Mouse (Mus musculus): ENCODE results near the gene Olfr1434. TPM values are rescaled to one million over a fixed set of nuclear protein-coding genes. Genes with fewer than 3 reads are reported as not detected.

Olfr1434 gene
- polyA plus RNA-seq (2017; shearing (Covaris generic)), result not detected

GRCm38 (mm10) chr19:12279554-12279953, at the start of gene Olfr1434:
Gene Olfr1434, plus strand, starts transcription at chr19:12279854.

GRCm38 (mm10) chr19:12232496-12232895, 47.2 kb upstream of the Olfr1434 start, which contains the start of gene Olfr1432:
Gene Olfr1432, minus strand, starts transcription at chr19:12232596.

GRCm38 (mm10) chr19:12241559-12241958, 38.1 kb upstream of the Olfr1434 start, which contains the start of gene Olfr262:
Gene Olfr262, minus strand, starts transcription at chr19:12241659.

GRCm38 (mm10) chr19:12260732-12261131, 18.9 kb upstream of the Olfr1434 start, which contains the start of gene Olfr235:
Gene Olfr235, plus strand, starts transcription at chr19:12261032.

GRCm38 (mm10) chr19:12299030-12299429, 19.4 kb downstream of the Olfr1434 start, which contains the start of gene Olfr1436:
Gene Olfr1436, minus strand, starts transcription at chr19:12299130.

GRCm38 (mm10) chr19:12325001-12325400, 45.3 kb downstream of the Olfr1434 start, which contains the start of gene Olfr1437:
Gene Olfr1437, minus strand, starts transcription at chr19:12325101.

Other genes starting within 250 kb of the Olfr1434 start
- gene Olfr1423, start 238.5 kb upstream of the Olfr1434 start, polyA plus RNA-seq (2017; shearing (Covaris generic)), result not detected
- not detected for gene Olfr1424, start 217.2 kb upstream of the Olfr1434 start, polyA plus RNA-seq (2017; shearing (Covaris generic))
- not detected for gene Olfr1425, start 202.1 kb upstream of the Olfr1434 start, polyA plus RNA-seq (2017; shearing (Covaris generic))
- not detected for gene Olfr1426, start 187.8 kb upstream of the Olfr1434 start, polyA plus RNA-seq (2017; shearing (Covaris generic))
- gene Olfr1427, start 176.5 kb upstream of the Olfr1434 start, polyA plus RNA-seq (2017; shearing (Covaris generic)), result not detected
- gene Olfr1428, start 164.0 kb upstream of the Olfr1434 start, polyA plus RNA-seq (2017; shearing (Covaris generic)), result not detected
- not detected for gene Olfr76, start 156.7 kb upstream of the Olfr1434 start, polyA plus RNA-seq (2017; shearing (Covaris generic))
- gene Olfr1555-ps1, start 109.7 kb upstream of the Olfr1434 start, polyA plus RNA-seq (2017; shearing (Covaris generic)), result 0.10 TPM
- gene Olfr1431, start 79.2 kb upstream of the Olfr1434 start, polyA plus RNA-seq (2017; shearing (Covaris generic)), result not detected
- not detected for gene Olfr1432, start 47.3 kb upstream of the Olfr1434 start, polyA plus RNA-seq (2017; shearing (Covaris generic))
- gene Olfr262, start 38.2 kb upstream of the Olfr1434 start, polyA plus RNA-seq (2017; shearing (Covaris generic)), result not detected
- gene Olfr235, start 18.8 kb upstream of the Olfr1434 start, polyA plus RNA-seq (2017; shearing (Covaris generic)), result not detected
- gene Olfr1436, start 19.3 kb downstream of the Olfr1434 start, polyA plus RNA-seq (2017; shearing (Covaris generic)), result not detected
- not detected for gene Olfr1437, start 45.2 kb downstream of the Olfr1434 start, polyA plus RNA-seq (2017; shearing (Covaris generic))
- not detected for gene Olfr1438-ps1, start 56.1 kb downstream of the Olfr1434 start, polyA plus RNA-seq (2017; shearing (Covaris generic))
- gene Olfr1440, start 107.4 kb downstream of the Olfr1434 start, polyA plus RNA-seq (2017; shearing (Covaris generic)), result not detected
- gene Olfr1441, start 137.6 kb downstream of the Olfr1434 start, polyA plus RNA-seq (2017; shearing (Covaris generic)), result not detected
- not detected for gene Pfpl, start 148.1 kb downstream of the Olfr1434 start, polyA plus RNA-seq (2017; shearing (Covaris generic))
- 0.53 TPM for gene Mpeg1, start 180.9 kb downstream of the Olfr1434 start, polyA plus RNA-seq (2017; shearing (Covaris generic))
- gene Dtx4, start 221.6 kb downstream of the Olfr1434 start, polyA plus RNA-seq (2017; shearing (Covaris generic)), result 6.2 TPM

Data from CD4-positive, CD25-positive, alpha-beta regulatory T cell, adult 9 weeks (primary cell).